Mouse (Mus musculus): ENCODE data around the gene Popdc2. TPM values are rescaled to one million over a fixed set of nuclear protein-coding genes. Genes with fewer than 3 reads are reported as not detected.

Gene Popdc2
- polyA plus RNA-seq, 1 experiment from 2014 or later: 0.23 TPM

DNA sequence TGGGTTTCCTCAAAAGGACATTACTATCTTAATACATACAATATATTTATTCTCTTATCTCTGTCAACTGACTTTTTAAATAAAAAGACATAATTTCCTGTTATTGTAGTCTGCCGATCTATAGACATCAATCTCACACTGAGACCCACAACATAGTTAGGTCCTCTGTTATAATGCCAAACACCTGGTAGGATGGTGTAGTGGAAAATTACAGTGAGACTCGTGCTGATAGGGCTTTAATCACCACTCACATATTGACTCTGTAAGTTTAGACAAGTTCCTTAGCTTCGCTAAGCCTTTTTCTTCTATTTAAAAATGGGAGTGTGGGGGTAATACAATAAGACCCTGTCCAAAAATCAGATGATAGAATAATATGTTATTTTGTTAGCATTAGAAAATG lies 2.2 kb upstream of the Popdc2 start:
- 82% methylated on average over 3 of the region's 3 CpGs for WGBS
- H3K36me3 ChIP-seq (ENCODE audit: poor library complexity, severe bottlenecking): 0 out of 2 replicates have a peak, but pooled peaks cover 3% of the 10 kb centered on the region
- no peak overlapping the region for H3K27ac ChIP-seq
- no peaks in the 10 kb centered on the region for H3K9me3 ChIP-seq (replicated peaks)
- no peak overlapping the region for H3K4me2 ChIP-seq
- no peaks in the 10 kb centered on the region for H3K27me3 ChIP-seq
- H3K4me1 ChIP-seq: peaks cover 4% of the 10 kb centered on the region; the same call in 1 of the 2 replicates
- no peak overlapping the region for H3K4me3 ChIP-seq
- no peak for ATAC-seq
- H3K9ac ChIP-seq: no peak overlapping the region

GRCm38 (mm10) chr16:38360317-38360716 lies 1.7 kb upstream of the Popdc2 start:
- Histone ChIP-seq H3K9me3 (replicated peaks) (no peaks in the 10 kb centered on the region), H3K27ac (no peak overlapping the region), H3K9ac (no peak overlapping the region), H3K27me3 (no peaks in the 10 kb centered on the region), H3K4me1 (peaks cover 4% of the 10 kb centered on the region; the same call in 1 of the 2 replicates), H3K36me3 (ENCODE audit: poor library complexity, severe bottlenecking) (0 out of 2 replicates have a peak, but pooled peaks cover 3% of the 10 kb centered on the region), H3K4me3 (no peak overlapping the region), H3K4me2 (no peak overlapping the region)
- WGBS: 30% methylated on average over 2 of the region's 2 CpGs
- no peak for ATAC-seq

DNA sequence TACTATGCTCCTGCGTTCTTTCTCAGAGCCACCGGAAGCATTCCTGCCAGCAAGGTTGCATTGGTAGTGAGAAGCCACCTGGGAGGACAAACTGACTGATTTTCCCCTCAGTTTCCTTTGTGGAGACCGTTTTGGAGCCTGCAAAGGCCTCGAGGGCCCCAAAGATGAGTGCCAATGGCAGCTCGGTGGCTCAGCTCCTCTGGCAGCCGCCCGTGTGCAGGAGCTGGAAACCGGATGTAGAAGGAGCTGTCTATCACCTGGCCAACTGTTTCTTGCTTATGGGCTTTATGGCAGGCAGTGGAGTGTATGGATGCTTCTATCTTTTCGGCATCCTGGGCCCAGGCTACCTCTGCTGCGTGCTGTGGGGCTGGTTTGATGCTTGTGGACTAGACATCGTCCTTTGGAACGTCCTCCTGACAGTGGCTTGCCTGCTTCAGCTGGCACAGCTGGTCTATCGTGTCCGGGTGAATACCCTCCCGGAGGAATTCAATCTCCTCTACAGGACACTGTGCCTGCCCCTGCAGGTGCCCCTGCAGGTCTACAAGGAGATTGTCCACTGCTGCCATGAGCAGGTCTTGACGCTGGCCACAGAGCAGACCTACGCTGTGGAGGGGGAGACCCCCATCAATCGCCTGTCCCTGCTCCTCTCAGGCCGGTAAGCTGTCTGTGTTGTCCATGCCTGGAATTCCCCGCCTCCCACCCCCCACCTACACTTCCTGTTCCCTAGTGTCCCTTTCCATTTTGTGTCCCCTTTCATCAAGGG lies 665 bp downstream of the Popdc2 start:
- H3K4me1 ChIP-seq: peaks cover 4% of the 10 kb centered on the region; the same call in 1 of the 2 replicates
- H3K36me3 ChIP-seq (ENCODE audit: poor library complexity, severe bottlenecking): no peaks in the 10 kb centered on the region
- no peaks in the 10 kb centered on the region for H3K9me3 ChIP-seq (replicated peaks)
- ATAC-seq: no peak
- no peak overlapping the region for H3K4me3 ChIP-seq
- no peak overlapping the region for H3K4me2 ChIP-seq
- 86% methylated on average over 20 of the region's 20 CpGs for WGBS
- H3K9ac ChIP-seq: no peak overlapping the region
- no peak overlapping the region for H3K27ac ChIP-seq
- H3K27me3 ChIP-seq: no peaks in the 10 kb centered on the region

- WGBS: 86% methylated on average over 3 of the region's 3 CpGs
- ATAC-seq: no peak
- no peak overlapping the region for H3K27ac ChIP-seq
Observed at GRCm38 (mm10) chr16:38363256-38363595, 1.2 kb downstream of the Popdc2 start.

GRCm38 (mm10) chr16:38363657-38364056 lies 1.6 kb downstream of the Popdc2 start:
- ATAC-seq: no peak
- Histone ChIP-seq H3K27ac (no peak overlapping the region), H3K4me1 (peaks cover 4% of the 10 kb centered on the region; the same call in 1 of the 2 replicates), H3K4me2 (no peak overlapping the region), H3K36me3 (ENCODE audit: poor library complexity, severe bottlenecking) (no peaks in the 10 kb centered on the region), H3K27me3 (no peaks in the 10 kb centered on the region), H3K9ac (no peak overlapping the region), H3K4me3 (no peak overlapping the region), H3K9me3 (replicated peaks) (no peaks in the 10 kb centered on the region)
- 91% methylated on average over 7 of the region's 7 CpGs for WGBS

More at GRCm38 (mm10) chr16:38363256-38363595, 1.2 kb downstream of the Popdc2 start:
- Histone ChIP-seq H3K4me3 (no peak overlapping the region), H3K4me1 (peaks cover 4% of the 10 kb centered on the region; the same call in 1 of the 2 replicates), H3K27me3 (no peaks in the 10 kb centered on the region), H3K4me2 (no peak overlapping the region), H3K36me3 (ENCODE audit: poor library complexity, severe bottlenecking) (no peaks in the 10 kb centered on the region), H3K9ac (no peak overlapping the region), H3K9me3 (replicated peaks) (no peaks in the 10 kb centered on the region)

- WGBS: 77% methylated on average over 10 of the region's 10 CpGs
- Histone ChIP-seq H3K27ac (no peak overlapping the region), H3K36me3 (ENCODE audit: poor library complexity, severe bottlenecking) (no peaks in the 10 kb centered on the region), H3K9ac (no peak overlapping the region), H3K27me3 (no peaks in the 10 kb centered on the region), H3K4me2 (no peak overlapping the region), H3K4me1 (peaks cover 1% of the 10 kb centered on the region; the same call in 1 of the 2 replicates), H3K9me3 (replicated peaks) (no peaks in the 10 kb centered on the region), H3K4me3 (no peak overlapping the region)
- no peak for ATAC-seq
Observed at GRCm38 (mm10) chr16:38365390-38365789, 3.4 kb downstream of the Popdc2 start.

- H3K36me3 ChIP-seq (ENCODE audit: poor library complexity, severe bottlenecking): no peaks in the 10 kb centered on the region
- H3K9ac ChIP-seq: no peak overlapping the region
- H3K4me3 ChIP-seq: no peak overlapping the region
- H3K27ac ChIP-seq: no peak overlapping the region
- no peak overlapping the region for H3K4me2 ChIP-seq
- WGBS: 83% methylated on average over 4 of the region's 4 CpGs
- H3K4me1 ChIP-seq: no peaks in the 10 kb centered on the region
- ATAC-seq: no peak
- H3K9me3 ChIP-seq (replicated peaks): no peaks in the 10 kb centered on the region
- H3K27me3 ChIP-seq: no peaks in the 10 kb centered on the region
Observed at GRCm38 (mm10) chr16:38366231-38366630, 4.2 kb downstream of the Popdc2 start.

DNA sequence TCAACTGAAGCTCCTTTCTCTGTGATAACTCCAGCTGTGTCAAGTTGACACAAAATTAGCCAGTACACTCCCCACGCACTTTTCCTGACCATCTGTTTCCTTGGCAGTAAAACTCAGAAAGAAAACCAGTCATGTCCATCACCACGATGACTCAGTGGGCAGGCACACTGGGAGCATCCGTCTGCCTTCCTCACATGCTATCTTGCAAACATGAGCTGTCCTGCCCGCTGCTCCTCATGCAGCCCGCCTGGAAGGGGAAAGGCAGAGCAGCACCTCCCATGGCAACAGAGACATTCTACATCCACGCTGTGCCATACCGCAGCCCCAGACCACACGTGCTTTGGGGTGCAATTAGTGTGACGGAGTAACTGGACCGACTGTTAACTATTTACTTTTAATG lies 6.3 kb downstream of the Popdc2 start:
- no peak overlapping the region for H3K4me3 ChIP-seq
- no peak overlapping the region for H3K4me2 ChIP-seq
- H3K9me3 ChIP-seq (replicated peaks): no peaks in the 10 kb centered on the region
- H3K36me3 ChIP-seq (ENCODE audit: poor library complexity, severe bottlenecking): no peaks in the 10 kb centered on the region
- WGBS: 53% methylated on average over 10 of the region's 10 CpGs
- H3K9ac ChIP-seq: no peak overlapping the region
- no peaks in the 10 kb centered on the region for H3K27me3 ChIP-seq
- no peak overlapping the region for H3K27ac ChIP-seq
- ATAC-seq: no peak
- no peaks in the 10 kb centered on the region for H3K4me1 ChIP-seq

DNA sequence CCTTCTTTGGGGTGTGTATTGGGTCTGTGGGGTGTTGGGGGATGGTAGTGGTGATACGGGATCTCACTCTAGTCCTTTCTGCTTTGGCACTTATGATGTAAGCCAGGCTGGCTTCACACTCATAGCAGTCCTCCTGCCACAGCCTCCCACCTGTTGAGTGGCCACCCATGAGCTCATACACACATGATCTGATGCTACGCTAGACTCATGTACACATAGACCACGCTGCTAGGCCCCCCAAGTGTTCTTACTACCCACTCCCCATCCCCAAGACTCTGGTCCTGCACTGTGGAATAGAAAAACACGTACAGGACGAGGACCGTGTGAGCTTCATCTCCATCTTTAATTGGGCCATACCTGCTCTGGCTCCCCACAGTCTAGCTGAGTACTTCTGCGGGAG lies 7.0 kb downstream of the Popdc2 start:
- Histone ChIP-seq H3K36me3 (ENCODE audit: poor library complexity, severe bottlenecking) (no peaks in the 10 kb centered on the region), H3K9ac (no peak overlapping the region), H3K27me3 (no peaks in the 10 kb centered on the region), H3K9me3 (replicated peaks) (no peaks in the 10 kb centered on the region), H3K4me1 (no peaks in the 10 kb centered on the region), H3K27ac (no peak overlapping the region), H3K4me2 (no peak overlapping the region), H3K4me3 (no peak overlapping the region)
- ATAC-seq: no peak
- WGBS: 83% methylated on average over 7 of the region's 7 CpGs

DNA sequence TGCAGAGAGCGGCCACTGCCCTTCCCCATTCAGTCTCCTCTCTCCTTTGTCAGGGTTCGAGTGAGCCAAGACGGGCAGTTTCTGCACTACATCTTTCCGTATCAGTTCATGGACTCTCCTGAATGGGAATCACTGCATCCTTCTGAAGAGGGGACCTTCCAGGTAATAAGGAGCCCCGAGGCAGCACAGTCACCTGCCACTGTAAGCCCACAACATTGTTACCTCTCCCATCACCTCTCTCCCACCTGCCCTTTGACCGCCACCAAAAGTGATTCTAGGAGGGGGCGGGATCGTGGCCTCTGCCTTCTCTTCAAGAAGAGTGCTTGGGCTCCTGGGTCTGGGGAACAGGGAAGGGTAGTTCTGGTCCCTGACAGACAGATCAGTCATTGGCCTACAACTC lies 7.4 kb downstream of the Popdc2 start:
- Histone ChIP-seq H3K27ac (no peak overlapping the region), H3K9me3 (replicated peaks) (no peaks in the 10 kb centered on the region), H3K9ac (no peak overlapping the region), H3K36me3 (ENCODE audit: poor library complexity, severe bottlenecking) (no peaks in the 10 kb centered on the region), H3K4me3 (no peak overlapping the region), H3K4me2 (no peak overlapping the region), H3K4me1 (no peaks in the 10 kb centered on the region), H3K27me3 (no peaks in the 10 kb centered on the region)
- ATAC-seq: no peak
- WGBS: 87% methylated on average over 8 of the region's 8 CpGs

DNA sequence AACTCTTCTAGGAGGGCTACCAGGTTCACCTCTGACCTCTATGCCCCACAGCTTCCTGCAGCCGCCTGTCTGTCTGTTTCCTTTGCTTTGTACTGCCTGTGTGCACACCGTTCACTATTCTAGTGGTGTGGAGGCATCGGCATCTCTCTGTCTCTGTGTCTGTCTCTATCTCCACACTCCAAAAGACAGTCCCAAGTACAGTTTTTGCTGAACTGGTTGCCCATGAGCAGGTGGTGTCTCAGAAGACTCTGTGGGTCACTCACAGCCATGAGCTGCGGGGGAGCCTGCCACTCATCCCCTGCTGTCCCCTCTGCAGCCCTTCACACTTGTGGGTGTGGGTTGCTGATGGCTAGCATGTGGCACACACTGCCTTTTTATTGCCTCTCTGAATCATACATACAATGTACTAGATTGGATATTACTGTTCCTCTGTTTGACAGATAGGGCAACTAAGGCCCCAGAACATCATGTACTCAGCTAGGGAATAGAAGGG lies 8.0 kb downstream of the Popdc2 start:
- H3K4me2 ChIP-seq: no peak overlapping the region
- H3K27ac ChIP-seq: no peak overlapping the region
- H3K4me1 ChIP-seq: no peaks in the 10 kb centered on the region
- 86% methylated on average over 4 of the region's 4 CpGs for WGBS
- no peak overlapping the region for H3K4me3 ChIP-seq
- no peak overlapping the region for H3K9ac ChIP-seq
- no peak for ATAC-seq
- H3K36me3 ChIP-seq (ENCODE audit: poor library complexity, severe bottlenecking): no peaks in the 10 kb centered on the region
- no peaks in the 10 kb centered on the region for H3K9me3 ChIP-seq (replicated peaks)
- H3K27me3 ChIP-seq: no peaks in the 10 kb centered on the region

DNA sequence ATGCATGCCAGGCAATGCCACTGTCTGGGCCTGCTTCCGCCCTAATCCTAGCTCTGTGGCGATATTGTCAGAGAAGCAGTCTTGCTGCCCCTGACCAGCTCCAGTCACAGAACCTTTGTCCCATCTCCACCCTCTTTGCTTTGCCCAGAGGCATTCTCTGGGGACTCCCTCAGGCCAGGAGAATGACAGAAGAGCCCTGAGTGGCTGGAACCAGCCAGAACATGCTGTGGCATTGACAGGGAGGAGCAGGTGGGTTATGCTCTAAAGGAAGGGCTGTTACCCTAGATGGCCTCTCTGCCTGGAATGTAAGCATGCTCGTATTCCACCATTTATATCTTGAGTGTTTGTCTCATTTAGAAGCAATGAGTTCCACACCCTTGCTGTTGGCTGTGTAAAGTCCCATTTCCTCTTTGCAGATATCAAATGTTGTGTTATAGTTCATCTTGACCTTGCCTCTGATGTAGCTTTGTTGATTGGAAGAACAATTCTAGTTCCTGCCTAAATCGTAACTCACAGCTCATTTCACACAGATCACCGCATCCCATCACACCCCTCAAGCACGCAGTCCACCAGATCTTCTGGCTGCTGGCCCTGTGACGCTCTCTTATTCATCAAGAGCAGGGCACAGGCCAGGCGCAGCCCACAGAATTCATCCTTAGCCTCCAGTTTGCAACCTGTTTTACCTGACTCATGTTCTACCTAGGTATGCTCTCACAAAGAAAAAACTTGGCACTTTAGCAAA lies 8.8 kb downstream of the Popdc2 start:
- 83% methylated on average over 8 of the region's 8 CpGs for WGBS
- Histone ChIP-seq H3K27me3 (no peaks in the 10 kb centered on the region), H3K9me3 (replicated peaks) (no peaks in the 10 kb centered on the region), H3K27ac (no peak overlapping the region), H3K9ac (no peak overlapping the region), H3K36me3 (ENCODE audit: poor library complexity, severe bottlenecking) (no peaks in the 10 kb centered on the region), H3K4me2 (no peak overlapping the region), H3K4me1 (0 out of 2 replicates have a peak, but pooled peaks cover under 1% of the 10 kb centered on the region), H3K4me3 (no peak overlapping the region)
- no peak for ATAC-seq
